Mouse (Mus musculus) neural tube, embryonic 12.5 days (tissue): ENCODE measurements around the gene Uqcc3. TPM values are rescaled to one million over a fixed set of nuclear protein-coding genes. Genes with fewer than 3 reads are reported as not detected.
"Not testable (repeated sequence)": the region's sequence is repeated elsewhere in the genome, so short reads cannot be mapped to it uniquely, and the experiment has no call there.

ENCODE experiments used
- ATAC-seq: fragments of 200-750 bp; cut with Nextera tagmentation; 2 replicates; pipeline ENCODE4 v1.8.0; 2017; ENCODE audit warnings: low read depth, mild to moderate bottlenecking, moderate TSS enrichment, moderate library complexity; ENCODE audit not compliant: low FRiP score
- H3K27ac ChIP-seq: fragments of 300-500 bp; sonication (generic); 2 replicates; pipeline ENCODE4 v1.5.1; 2016
- H3K27me3 ChIP-seq: fragments of 300-500 bp; sonication (generic); replicated peaks from 2 replicates; pipeline ENCODE4 v1.6.1; 2016; ENCODE audit warnings: mild to moderate bottlenecking
- H3K36me3 ChIP-seq: fragments of 300-500 bp; sonication (generic); 2 replicates; pipeline ENCODE4 v1.6.1; 2016; ENCODE audit warnings: mild to moderate bottlenecking
- H3K4me1 ChIP-seq: fragments of 300-500 bp; sonication (generic); 2 replicates; pipeline ENCODE4 v1.6.1; 2016
- H3K4me2 ChIP-seq: fragments of 300-500 bp; sonication (generic); replicated peaks from 2 replicates; pipeline ENCODE4 v1.6.1; 2016; ENCODE audit warnings: mild to moderate bottlenecking
- H3K4me3 ChIP-seq: fragments of 300-500 bp; sonication (generic); 2 replicates; pipeline ENCODE4 v1.5.1; 2016
- H3K9ac ChIP-seq: fragments of 300-500 bp; sonication (generic); 2 replicates; pipeline ENCODE4 v1.6.1; 2016; ENCODE audit warnings: mild to moderate bottlenecking
- H3K9me3 ChIP-seq: fragments of 300-500 bp; sonication (generic); 2 replicates; pipeline ENCODE4 v1.6.1; 2016; ENCODE audit warnings: mild to moderate bottlenecking
- WGBS: fragments of 180-500 bp; shearing (Covaris S2); methylation state at CpG from one replicate; pipeline ENCODE4 v1.1.7; 2016; 5-methylcytosine and 5-hydroxymethylcytosine counted together
- polyA plus RNA-seq: library from polyadenylated mRNA; unstranded; fragments of >200 nt; fragmentation: Nextera tagmentation; extraction: Ambion mirVana; gene quantifications from 2 replicates; pipeline ENCODE4 v1.2.1, GENCODE M21; 2016

Uqcc3 gene
- polyA plus RNA-seq, 1 experiment from 2014 or later: 66.0 TPM

DNA sequence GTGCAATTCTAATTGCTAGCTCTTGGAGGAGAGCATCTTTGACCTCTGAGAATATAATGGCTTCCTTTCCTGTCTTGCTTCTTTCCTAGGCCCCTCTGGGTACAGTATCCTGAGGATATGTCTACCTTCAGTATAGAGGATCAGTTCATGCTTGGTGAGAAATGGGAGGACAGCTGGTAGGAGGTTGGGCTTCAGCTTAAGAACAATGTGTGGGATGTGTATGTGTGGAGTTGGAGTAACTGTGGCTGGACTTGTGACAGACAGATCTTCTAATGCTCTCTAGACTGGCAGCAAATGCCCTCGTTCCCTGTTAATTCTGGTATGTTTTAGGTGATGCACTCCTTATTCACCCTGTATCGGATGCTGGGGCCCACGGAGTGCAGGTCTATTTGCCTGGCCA is 33.5 kb upstream of the Uqcc3 start:
- Histone ChIP-seq H3K27me3 (no peaks in the 10 kb centered on the region), H3K9ac (no peak overlapping the region), H3K36me3 (peaks cover 79% of the 10 kb centered on the region), H3K4me2 (no peak overlapping the region), H3K27ac (no peak overlapping the region), H3K4me3 (no peak overlapping the region), H3K4me1 (no peaks in the 10 kb centered on the region), H3K9me3 (no peaks in the 10 kb centered on the region)
- WGBS: 94% methylated on average over 3 of the region's 3 CpGs
- ATAC-seq: no peak

DNA sequence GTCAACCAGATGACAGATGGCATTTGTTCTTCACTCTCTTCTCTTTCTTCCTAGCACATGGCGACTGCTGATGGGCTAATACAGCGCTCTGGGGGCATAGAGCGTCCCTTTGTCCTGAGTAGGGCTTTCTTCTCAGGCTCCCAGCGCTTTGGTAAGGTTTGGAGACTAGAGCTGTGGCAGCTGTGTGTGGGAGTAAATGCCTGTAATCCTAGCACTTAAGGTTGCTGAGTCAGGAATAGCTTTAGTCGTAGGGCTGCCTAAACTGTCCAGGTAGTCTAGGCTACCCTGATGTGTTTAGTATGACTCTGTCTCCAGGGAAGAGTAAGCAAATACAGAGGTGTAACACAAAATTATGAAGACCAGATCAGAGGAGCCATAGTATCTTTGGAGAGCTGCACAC is 31.1 kb upstream of the Uqcc3 start:
- Histone ChIP-seq H3K4me3 (no peak overlapping the region), H3K4me2 (no peak overlapping the region), H3K4me1 (no peaks in the 10 kb centered on the region), H3K9ac (no peak overlapping the region), H3K9me3 (no peaks in the 10 kb centered on the region), H3K27me3 (no peaks in the 10 kb centered on the region), H3K36me3 (peaks cover 100% of the 10 kb centered on the region), H3K27ac (no peak overlapping the region)
- WGBS: 96% methylated on average over 5 of the region's 5 CpGs
- ATAC-seq: no peak

DNA sequence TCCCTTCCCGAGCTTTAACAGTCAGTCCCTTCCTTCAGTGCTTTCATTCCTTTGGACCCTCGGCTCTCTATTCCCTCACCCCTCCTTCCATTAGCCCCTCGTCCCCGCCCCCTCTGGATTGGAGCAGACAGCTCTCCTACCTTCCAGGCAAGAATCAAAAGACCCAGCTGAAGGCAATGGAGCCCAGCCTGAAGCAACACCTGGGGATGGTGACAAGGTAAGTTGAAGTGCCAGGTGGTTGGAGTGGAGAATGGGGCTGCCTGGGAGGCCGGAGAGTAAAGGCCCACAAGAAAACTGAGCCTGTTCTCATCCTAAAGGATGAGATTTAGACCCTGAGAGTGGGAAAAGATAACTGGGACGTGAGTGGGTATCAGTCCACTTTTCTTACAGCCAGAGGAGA is 27.8 kb upstream of the Uqcc3 start:
- H3K9ac ChIP-seq: no peak overlapping the region
- no peak for ATAC-seq
- no peaks in the 10 kb centered on the region for H3K27me3 ChIP-seq
- H3K4me1 ChIP-seq: no peaks in the 10 kb centered on the region
- peaks cover 97% of the 10 kb centered on the region for H3K36me3 ChIP-seq
- no peak overlapping the region for H3K4me3 ChIP-seq
- no peak overlapping the region for H3K27ac ChIP-seq
- no peak overlapping the region for H3K4me2 ChIP-seq
- no peaks in the 10 kb centered on the region for H3K9me3 ChIP-seq
- 92% methylated on average over 6 of the region's 6 CpGs for WGBS

DNA sequence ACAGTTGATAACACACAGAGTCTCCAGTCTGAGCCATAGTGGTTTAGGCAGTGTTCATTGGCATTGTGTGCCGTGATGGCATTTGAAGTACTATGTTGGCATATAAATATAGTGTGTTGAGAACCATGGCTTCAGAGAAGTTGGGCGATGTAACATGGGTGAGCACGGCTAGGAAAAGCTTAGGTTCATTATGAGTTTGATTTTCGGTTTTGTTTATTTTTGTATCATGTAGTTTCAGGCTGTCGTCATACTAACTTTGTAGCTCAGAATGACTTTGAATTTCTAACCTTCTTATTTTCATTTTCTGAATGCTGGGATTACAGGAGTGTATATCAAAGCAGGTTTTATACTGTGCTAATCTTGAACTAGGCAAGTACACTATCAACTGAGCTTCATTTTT is 22.7 kb upstream of the Uqcc3 start:
- Histone ChIP-seq H3K4me1 (peaks cover 7% of the 10 kb centered on the region), H3K27ac (no peak overlapping the region), H3K36me3 (peaks cover 61% of the 10 kb centered on the region), H3K4me3 (no peak overlapping the region), H3K27me3 (no peaks in the 10 kb centered on the region), H3K4me2 (no peak overlapping the region), H3K9me3 (no peaks in the 10 kb centered on the region), H3K9ac (no peak overlapping the region)
- no peak for ATAC-seq
- WGBS: 96% methylated on average over 5 of the region's 5 CpGs

DNA sequence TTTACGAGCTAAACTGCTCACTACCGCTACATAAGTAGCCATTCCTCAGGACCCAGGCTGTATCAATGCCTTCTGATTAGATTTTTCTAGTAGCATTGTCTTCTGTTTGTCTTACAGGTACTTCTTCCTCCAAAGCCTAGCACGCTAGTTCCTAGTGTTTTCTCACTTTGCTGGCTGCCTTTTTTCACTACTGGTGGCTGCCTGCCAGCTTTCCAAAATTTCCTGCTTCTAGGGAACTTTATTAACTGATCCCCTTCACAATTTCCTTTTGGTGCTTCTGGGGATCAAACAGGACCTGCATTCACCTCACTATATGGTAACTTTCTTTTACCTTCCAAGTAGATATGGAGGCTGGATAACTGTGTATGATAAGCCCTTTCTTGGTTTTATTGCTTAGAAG is 18.4 kb upstream of the Uqcc3 start:
- peaks cover 28% of the 10 kb centered on the region for H3K4me1 ChIP-seq
- peak overlapping the region; percentile 86 for H3K4me2 ChIP-seq
- no peaks in the 10 kb centered on the region for H3K9me3 ChIP-seq
- H3K36me3 ChIP-seq: peaks cover 40% of the 10 kb centered on the region
- H3K4me3 ChIP-seq: peak overlapping the region; percentile 94
- H3K9ac ChIP-seq: peak overlapping the region; percentile 93; the same call in 1 of the 2 replicates
- ATAC-seq: no peak
- H3K27ac ChIP-seq: no peak overlapping the region
- WGBS: 69% methylated on average over 3 of the region's 3 CpGs
- H3K27me3 ChIP-seq: no peaks in the 10 kb centered on the region

DNA sequence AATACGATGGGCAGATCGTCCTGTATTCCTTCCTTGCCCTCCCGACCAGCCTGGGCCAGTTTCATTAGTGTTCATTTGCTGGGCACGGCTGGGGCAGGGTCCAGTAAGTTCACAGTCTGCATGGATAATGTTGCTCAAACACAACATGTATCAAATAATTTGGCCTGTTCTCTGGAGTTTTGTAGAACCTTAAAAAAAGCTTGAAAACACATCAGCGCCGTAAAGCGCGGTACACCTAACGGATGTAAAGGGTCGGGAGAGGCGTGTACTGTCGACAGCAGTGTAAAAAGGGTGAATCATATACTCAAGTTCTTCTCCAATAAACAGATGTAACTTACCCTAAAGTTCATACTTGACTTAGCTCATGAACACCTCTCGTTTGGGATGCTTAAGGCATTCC is 17.9 kb upstream of the Uqcc3 start:
- Histone ChIP-seq H3K27me3 (no peaks in the 10 kb centered on the region), H3K4me3 (peak overlapping the region; percentile 94), H3K4me2 (peak overlapping the region; percentile 86), H3K4me1 (peaks cover 33% of the 10 kb centered on the region), H3K27ac (no peak overlapping the region), H3K36me3 (peaks cover 35% of the 10 kb centered on the region), H3K9me3 (no peaks in the 10 kb centered on the region), H3K9ac (peak overlapping the region; percentile 93)
- ATAC-seq: no peak
- 14% methylated on average over 13 of the region's 13 CpGs for WGBS

DNA sequence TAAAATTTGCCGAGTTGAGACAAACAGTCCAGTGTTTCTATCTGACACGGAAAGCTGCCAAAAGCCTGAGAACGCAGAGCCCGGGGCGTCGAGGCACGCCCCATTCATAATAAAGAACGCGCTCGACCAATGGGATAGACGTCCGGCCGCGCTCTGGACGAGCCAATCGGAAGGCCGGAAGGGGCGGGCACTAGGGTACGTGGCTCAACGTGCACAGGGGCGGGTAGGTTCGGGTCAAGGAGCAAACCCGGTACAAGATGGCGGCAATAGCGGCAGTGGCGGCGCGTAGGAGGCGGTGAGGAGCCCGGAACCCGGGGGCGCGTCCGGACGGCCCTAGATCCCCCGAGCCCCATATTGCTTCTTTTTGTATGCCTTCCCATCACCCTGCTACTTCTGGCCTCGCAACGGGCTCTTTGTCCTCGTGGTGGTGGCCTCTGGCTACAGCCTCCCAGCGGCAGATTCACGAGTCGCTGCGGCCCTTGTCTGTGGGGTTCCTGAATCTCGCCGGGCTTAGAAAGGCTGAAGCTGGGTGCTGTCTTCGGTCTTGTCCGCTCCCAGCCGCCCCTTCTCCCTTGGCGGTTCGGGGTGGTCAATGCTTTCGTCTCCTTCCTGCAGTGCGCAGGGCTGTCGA is 17.3 kb upstream of the Uqcc3 start, which contains the start of gene Ganab:
Ganab (plus strand) TSS at position 207 of the 631 bp plus-strand sequence.
- under 1% methylated on average over 53 of the region's 53 CpGs for WGBS
- peak within 1 kb of the TSS; percentile 94 for H3K4me3 ChIP-seq
- peaks cover 30% of the 10 kb centered on the region for H3K36me3 ChIP-seq
- H3K27me3 ChIP-seq: no peaks in the 10 kb centered on the region
- ATAC-seq: peak; percentile 99
- peak within 1 kb of the TSS; percentile 86 for H3K4me2 ChIP-seq
- peaks cover 34% of the 10 kb centered on the region for H3K4me1 ChIP-seq
- H3K9ac ChIP-seq: peak within 1 kb of the TSS; percentile 93
- peak within 1 kb of the TSS; percentile 62 for H3K27ac ChIP-seq
- H3K9me3 ChIP-seq: no peaks in the 10 kb centered on the region

DNA sequence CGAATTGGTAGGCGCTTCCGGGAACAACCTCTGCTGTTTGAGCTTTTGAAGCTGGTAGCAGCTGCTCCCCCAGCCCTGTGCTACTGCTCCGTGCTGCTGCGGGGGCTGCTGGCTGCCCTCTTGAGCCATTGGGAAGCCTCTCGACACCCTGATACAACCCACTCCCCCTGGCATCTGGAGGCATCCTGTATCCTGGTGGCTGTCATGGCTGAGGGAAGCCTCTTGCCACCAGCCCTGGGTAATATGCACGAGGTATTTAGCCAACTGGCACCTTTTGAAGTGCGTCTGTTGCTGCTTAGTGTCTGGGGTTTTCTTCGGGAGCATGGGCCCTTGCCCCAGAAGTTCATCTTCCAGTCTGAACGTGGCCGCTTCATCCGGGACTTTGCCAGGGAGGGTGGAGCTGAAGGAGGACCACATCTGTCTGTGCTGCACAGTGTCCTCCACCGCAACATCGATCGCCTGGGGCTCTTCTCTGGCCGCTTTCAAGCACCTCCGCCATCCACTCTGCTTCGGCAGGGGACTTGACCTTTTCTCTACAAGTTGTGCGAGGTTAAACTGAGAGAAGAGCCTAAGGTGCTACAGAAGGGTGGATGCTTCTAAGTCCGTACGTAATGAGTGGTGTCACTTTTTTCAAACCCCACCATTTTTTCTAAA is 16.6 kb upstream of the Uqcc3 start:
- 25% methylated on average over 21 of the region's 21 CpGs for WGBS
- not testable (repeated sequence) for H3K9me3 ChIP-seq
- H3K4me1 ChIP-seq: peaks cover 34% of the 10 kb centered on the region

DNA sequence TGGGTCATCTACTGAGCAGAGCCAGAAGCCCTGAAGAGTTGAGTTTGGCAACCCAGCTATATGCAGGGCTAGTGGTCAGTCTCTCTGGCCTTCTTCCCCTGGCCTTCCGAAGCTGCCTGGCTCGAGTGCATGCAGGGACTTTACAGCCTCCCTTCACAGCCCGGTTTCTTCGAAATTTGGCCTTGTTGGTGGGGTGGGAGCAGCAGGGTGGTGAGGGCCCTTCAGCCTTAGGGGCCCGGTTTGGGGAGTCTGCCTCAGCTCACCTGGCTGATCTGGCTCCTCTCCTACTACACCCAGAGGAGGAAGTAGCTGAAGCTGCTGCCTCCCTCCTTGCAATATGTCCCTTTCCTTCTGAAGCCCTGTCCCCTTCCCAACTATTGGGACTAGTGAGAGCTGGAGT is 15.5 kb upstream of the Uqcc3 start:
- WGBS: 88% methylated on average over 5 of the region's 5 CpGs
- H3K4me2 ChIP-seq: peak overlapping the region; percentile 86
- ATAC-seq, H3K27me3 ChIP-seq, H3K9me3 ChIP-seq, H3K4me3 ChIP-seq, H3K27ac ChIP-seq, H3K9ac ChIP-seq: not testable (repeated sequence)
- H3K4me1 ChIP-seq: peaks cover 34% of the 10 kb centered on the region
- peaks cover 20% of the 10 kb centered on the region for H3K36me3 ChIP-seq

More for the DNA sequence above, 16.6 kb upstream of the Uqcc3 start:
- peak overlapping the region; percentile 86 for H3K4me2 ChIP-seq
- peak overlapping the region; percentile 62 for H3K27ac ChIP-seq
- H3K36me3 ChIP-seq: peaks cover 26% of the 10 kb centered on the region
- H3K9ac ChIP-seq: peak overlapping the region; percentile 59
- H3K27me3 ChIP-seq: not testable (repeated sequence)
- H3K4me3 ChIP-seq: peak overlapping the region; percentile 94
- peak; percentile 71 for ATAC-seq

DNA sequence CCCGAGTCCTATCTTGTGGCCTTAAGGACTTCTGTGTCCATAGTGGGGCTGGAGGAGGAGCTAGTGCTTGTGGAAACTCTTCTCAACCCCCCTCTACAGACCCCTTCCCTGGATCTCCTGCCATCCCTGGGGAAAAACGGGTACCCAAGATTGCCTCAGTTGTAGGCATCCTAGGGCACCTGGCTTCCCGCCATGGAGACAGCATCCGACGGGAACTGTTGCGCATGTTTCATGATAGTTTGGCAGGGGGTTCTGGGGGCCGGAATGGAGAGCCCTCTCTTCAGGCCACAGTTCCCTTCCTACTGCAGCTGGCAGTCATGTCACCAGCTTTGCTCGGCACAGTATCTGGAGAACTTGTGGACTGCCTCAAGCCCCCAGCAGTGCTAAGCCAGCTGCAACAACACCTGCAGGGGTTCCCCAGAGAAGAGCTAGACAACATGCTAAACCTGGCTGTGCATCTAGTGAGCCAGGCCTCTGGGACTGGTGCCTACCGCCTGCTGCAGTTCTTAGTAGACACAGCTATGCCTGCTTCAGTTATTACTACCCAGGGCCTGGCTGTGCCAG is 14.8 kb upstream of the Uqcc3 start:
- 93% methylated on average over 9 of the region's 9 CpGs for WGBS
- Histone ChIP-seq H3K27ac (no peak overlapping the region), H3K4me2 (no peak overlapping the region), H3K9ac (no peak overlapping the region), H3K4me1 (peaks cover 34% of the 10 kb centered on the region), H3K36me3 (peaks cover 27% of the 10 kb centered on the region), H3K9me3 (no peaks in the 10 kb centered on the region), H3K4me3 (no peak overlapping the region), H3K27me3 (no peaks in the 10 kb centered on the region)
- no peak for ATAC-seq

DNA sequence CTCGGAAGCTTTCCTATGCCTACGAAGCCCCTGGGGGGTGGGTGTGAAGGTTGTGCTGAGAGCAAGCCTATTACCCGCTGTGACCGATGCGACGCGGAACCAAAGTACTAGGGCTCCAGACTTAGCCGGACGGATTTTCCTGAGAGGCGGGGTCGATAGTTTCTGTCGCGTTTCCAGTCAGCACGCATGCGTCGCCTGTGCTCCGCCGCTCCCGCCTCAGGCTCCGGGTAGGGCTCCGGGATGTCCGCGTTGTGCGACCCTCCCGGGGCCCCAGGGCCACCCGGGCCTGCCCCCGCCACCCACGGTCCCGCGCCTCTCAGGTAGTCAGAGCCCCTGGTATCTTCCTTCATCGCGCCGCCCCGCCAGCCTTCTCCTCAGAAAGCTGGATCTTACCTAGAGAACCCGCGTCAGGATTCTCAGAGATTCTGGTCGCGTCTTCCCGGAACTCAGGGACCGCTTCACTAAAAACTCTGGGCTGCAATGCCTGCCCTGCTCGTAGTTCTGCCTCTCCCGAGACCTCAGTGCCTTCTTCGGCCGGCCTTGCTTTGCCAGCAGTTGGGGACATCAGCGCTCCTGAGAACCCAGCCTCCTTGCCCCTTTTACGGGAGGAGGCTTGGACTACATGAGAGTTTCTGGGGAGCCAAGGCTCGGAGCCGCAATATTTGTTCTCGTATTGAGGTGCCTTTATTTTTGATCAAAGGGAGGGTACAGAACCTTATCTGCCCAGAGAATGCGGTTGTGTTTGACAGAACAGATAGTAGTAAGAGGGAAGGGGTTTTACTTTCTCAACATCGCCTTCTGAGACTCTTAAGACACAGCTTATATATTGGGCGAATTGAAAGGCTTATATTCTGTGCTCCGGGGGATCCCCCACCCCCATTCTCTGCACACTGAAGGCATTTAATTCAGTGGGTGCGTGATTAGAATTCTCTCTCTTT is 12.4 kb upstream of the Uqcc3 start, which contains the start of gene Ints5:
Ints5 (plus strand) TSS at position 177 of the 938 bp plus-strand sequence.
- Histone ChIP-seq H3K4me3 (peak within 1 kb of the TSS; percentile 73), H3K4me2 (peak within 1 kb of the TSS; percentile 92), H3K27me3 (no peaks in the 10 kb centered on the region), H3K9me3 (no peaks in the 10 kb centered on the region), H3K4me1 (peaks cover 32% of the 10 kb centered on the region), H3K36me3 (peaks cover 30% of the 10 kb centered on the region), H3K27ac (peak within 1 kb of the TSS; percentile 61), H3K9ac (peak within 1 kb of the TSS; percentile 81)
- WGBS: 3% methylated on average over 54 of the region's 54 CpGs
- peak; percentile 34 for ATAC-seq
